Mouse (Mus musculus) CH12.LX (cell line): ENCODE results near the gene Prr5l. TPM values are rescaled to one million over a fixed set of nuclear protein-coding genes. Genes with fewer than 3 reads are reported as not detected.
A peak's percentile ranks its signal among the peaks of the same experiment; 100 is the strongest.

Experiments used
- DNase-seq: peaks from one replicate; pipeline ENCODE4 v3.0.0-alpha.2; 2013; ENCODE audit errors: extremely low read depth
- H3K27ac ChIP-seq: 2 replicates; pipeline ENCODE4 v1.5.1; 2012; ENCODE audit warnings: low read depth, mild to moderate bottlenecking, control low read depth, moderate library complexity; ENCODE audit not compliant: insufficient read depth
- H3K27me3 ChIP-seq: replicated peaks from 2 replicates; pipeline ENCODE3; 2012; ENCODE audit warnings: inconsistent platforms
- H3K36me3 ChIP-seq, 2 experiments: replicated peaks in 1 of 2; 2 replicates each; pipeline versions ENCODE3 to v1.6.1; 2012; ENCODE audit warnings: inconsistent platforms in 1 of 2, low read length in 1 of 2, mild to moderate bottlenecking in 1 of 2, mixed read lengths in 1 of 2, moderate library complexity in 1 of 2; ENCODE audit not compliant: control insufficient read depth in 1 of 2, insufficient read depth in 1 of 2
- H3K4me1 ChIP-seq, 2 experiments: 2 replicates each; pipeline ENCODE4 v1.6.1; 2012; ENCODE audit warnings: inconsistent platforms in 1 of 2, moderate library complexity in 1 of 2; ENCODE audit not compliant: insufficient read depth in 2 of 2, control insufficient read depth in 1 of 2
- H3K4me2 ChIP-seq: 2 replicates; pipeline ENCODE4 v1.6.1; 2012; ENCODE audit warnings: low read depth, mild to moderate bottlenecking, control low read depth; ENCODE audit not compliant: poor library complexity, insufficient read depth, severe bottlenecking
- H3K4me3 ChIP-seq, 3 experiments: fragments of 150-350 bp in 1 of 3; sonication (generic) in 1 of 3; replicated peaks in 1 of 3; 2 replicates each; pipeline versions ENCODE3 to v1.5.1; 2011 to 2012; ENCODE audit warnings: low read depth in 2 of 3, low read length in 2 of 3, mild to moderate bottlenecking in 2 of 3, moderate library complexity in 2 of 3, control low read depth in 1 of 3, improper control_type of control experiment in 1 of 3, inconsistent platforms in 1 of 3, mixed read lengths in 1 of 3; ENCODE audit not compliant: poor library complexity in 1 of 3
- H3K79me2 ChIP-seq: replicated peaks from 2 replicates; pipeline ENCODE4 v1.6.1; 2012; ENCODE audit warnings: mild to moderate bottlenecking, moderate library complexity; ENCODE audit not compliant: control insufficient read depth, poor library complexity, insufficient read depth, severe bottlenecking; ENCODE audit errors: extremely low read depth
- H3K9ac ChIP-seq: 2 replicates; pipeline ENCODE4 v1.6.1; 2012; ENCODE audit warnings: low read depth, mild to moderate bottlenecking, control low read depth, moderate library complexity; ENCODE audit not compliant: insufficient read depth
- H3K9me3 ChIP-seq: replicated peaks from 2 replicates; pipeline ENCODE3; 2012; ENCODE audit warnings: low read length, inconsistent platforms, mixed read lengths
- BHLHE40 ChIP-seq: IDR thresholded peaks from 2 replicates; pipeline ENCODE4 v1.6.1; 2011; ENCODE audit warnings: mild to moderate bottlenecking, low read depth, low read length, improper control_type of control experiment
- CHD1 ChIP-seq: IDR thresholded peaks from 2 replicates; pipeline ENCODE4 v1.6.1; 2012; ENCODE audit warnings: low read depth, low read length, improper control_type of control experiment, inconsistent platforms
- CHD2 ChIP-seq: IDR thresholded peaks from 2 replicates; pipeline ENCODE4 v1.6.1; 2011; ENCODE audit warnings: low read length, improper control_type of control experiment
- CTCF ChIP-seq, 2 experiments: IDR thresholded peaks in 1 of 2; conservative IDR thresholded peaks in 1 of 2; 2 replicates each; pipeline ENCODE4 v1.5.1; 2011 to 2012; ENCODE audit warnings: low read depth in 2 of 2, low read length in 2 of 2, improper control_type of control experiment in 1 of 2, inconsistent platforms in 1 of 2, mild to moderate bottlenecking in 1 of 2, moderate library complexity in 1 of 2
- E2F4 ChIP-seq: IDR thresholded peaks from 2 replicates; pipeline ENCODE4 v1.6.1; 2011; ENCODE audit warnings: low read depth, low read length, improper control_type of control experiment; ENCODE audit not compliant: insufficient replicate concordance
- ELF1 ChIP-seq: IDR thresholded peaks from 2 replicates; pipeline ENCODE4 v1.6.1; 2014; ENCODE audit warnings: low read depth, mild to moderate bottlenecking, inconsistent platforms, low read length, improper control_type of control experiment
- EP300 ChIP-seq: IDR thresholded peaks from 2 replicates; pipeline ENCODE4 v1.6.1; 2011; ENCODE audit warnings: low read length, improper control_type of control experiment
- ETS1 ChIP-seq: conservative IDR thresholded peaks from 2 replicates; pipeline ENCODE4 v1.6.1; 2012; ENCODE audit warnings: low read depth, mild to moderate bottlenecking, inconsistent platforms, low read length, improper control_type of control experiment, moderate library complexity
- GABPA ChIP-seq: IDR thresholded peaks from 2 replicates; pipeline ENCODE4 v1.6.1; 2012; ENCODE audit warnings: low read depth, low read length, improper control_type of control experiment, inconsistent platforms; ENCODE audit not compliant: insufficient replicate concordance
- HCFC1 ChIP-seq: IDR thresholded peaks from 2 replicates; pipeline ENCODE4 v1.6.1; 2012; ENCODE audit warnings: low read depth, mild to moderate bottlenecking, inconsistent platforms, low read length, improper control_type of control experiment
- IRF4 ChIP-seq: IDR thresholded peaks from 2 replicates; pipeline ENCODE4 v1.6.1; 2014; ENCODE audit warnings: low read depth, mild to moderate bottlenecking, inconsistent platforms, low read length, improper control_type of control experiment
- JUN ChIP-seq: IDR thresholded peaks from 2 replicates; pipeline ENCODE4 v1.6.1; 2011; ENCODE audit warnings: low read depth, mild to moderate bottlenecking, low read length, improper control_type of control experiment, moderate library complexity; ENCODE audit not compliant: insufficient read depth
- JUND ChIP-seq: conservative IDR thresholded peaks from 2 replicates; pipeline ENCODE4 v1.6.1; 2011; ENCODE audit warnings: low read depth, low read length, improper control_type of control experiment
- KAT2A ChIP-seq: IDR thresholded peaks from 2 replicates; pipeline ENCODE4 v1.6.1; 2012; ENCODE audit warnings: low read length, improper control_type of control experiment, inconsistent platforms; ENCODE audit not compliant: insufficient replicate concordance
- MAFK ChIP-seq: IDR thresholded peaks from 2 replicates; pipeline ENCODE4 v1.6.1; 2011; ENCODE audit warnings: low read length, improper control_type of control experiment; ENCODE audit not compliant: insufficient replicate concordance
- MAX ChIP-seq: IDR thresholded peaks from 2 replicates; pipeline ENCODE4 v1.6.1; 2011; ENCODE audit warnings: low read length, improper control_type of control experiment
- MAZ ChIP-seq: IDR thresholded peaks from 2 replicates; pipeline ENCODE4 v1.6.1; 2012; ENCODE audit warnings: low read depth, mild to moderate bottlenecking, inconsistent platforms, low read length, improper control_type of control experiment, moderate library complexity
- MEF2A ChIP-seq: IDR thresholded peaks from 2 replicates; pipeline ENCODE4 v1.6.1; 2014; ENCODE audit warnings: low read depth, mild to moderate bottlenecking, inconsistent platforms, low read length, improper control_type of control experiment, borderline replicate concordance
- MXI1 ChIP-seq: IDR thresholded peaks from 2 replicates; pipeline ENCODE4 v1.6.1; 2011; ENCODE audit warnings: mild to moderate bottlenecking, low read depth, low read length, improper control_type of control experiment
- MYC ChIP-seq: IDR thresholded peaks from 2 replicates; pipeline ENCODE4 v1.6.1; 2011; ENCODE audit warnings: low read depth, mild to moderate bottlenecking, improper control_type of control experiment, low read length
- NELFE ChIP-seq: IDR thresholded peaks from 2 replicates; pipeline ENCODE4 v1.6.1; 2011; ENCODE audit warnings: low read depth, low read length, improper control_type of control experiment
- NRF1 ChIP-seq: IDR thresholded peaks from 2 replicates; pipeline ENCODE4 v1.6.1; 2014; ENCODE audit warnings: low read depth, mild to moderate bottlenecking, inconsistent platforms, low read length, improper control_type of control experiment, moderate library complexity
- PAX5 ChIP-seq: IDR thresholded peaks from 2 replicates; pipeline ENCODE4 v1.6.1; 2012; ENCODE audit warnings: low read length, inconsistent platforms, mixed read lengths
- POLR2A ChIP-seq: IDR thresholded peaks from 2 replicates; pipeline ENCODE4 v1.6.1; 2011; ENCODE audit warnings: low read depth, mild to moderate bottlenecking, improper control_type of control experiment, low read length
- POLR2AphosphoS2 ChIP-seq: IDR thresholded peaks from 2 replicates; pipeline ENCODE4 v1.6.1; 2011; ENCODE audit warnings: low read depth, low read length, improper control_type of control experiment
- RAD21 ChIP-seq: IDR thresholded peaks from 2 replicates; pipeline ENCODE4 v1.6.1; 2011; ENCODE audit warnings: low read depth, mild to moderate bottlenecking, low read length, improper control_type of control experiment, moderate library complexity
- RCOR1 ChIP-seq: conservative IDR thresholded peaks from 2 replicates; pipeline ENCODE4 v1.6.1; 2012; ENCODE audit warnings: low read depth, mild to moderate bottlenecking, inconsistent platforms, low read length, improper control_type of control experiment
- SIN3A ChIP-seq: IDR thresholded peaks from 2 replicates; pipeline ENCODE4 v1.6.1; 2012; ENCODE audit warnings: low read length, improper control_type of control experiment, inconsistent platforms
- SMC3 ChIP-seq: IDR thresholded peaks from 2 replicates; pipeline ENCODE4 v1.6.1; 2011; ENCODE audit warnings: low read depth, low read length, improper control_type of control experiment
- TBP ChIP-seq: conservative IDR thresholded peaks from 2 replicates; pipeline ENCODE4 v1.6.1; 2011; ENCODE audit warnings: low read depth, low read length, improper control_type of control experiment
- TCF12 ChIP-seq: IDR thresholded peaks from 2 replicates; pipeline ENCODE4 v1.6.1; 2014; ENCODE audit warnings: low read depth, mild to moderate bottlenecking, inconsistent platforms, low read length, improper control_type of control experiment
- UBTF ChIP-seq: IDR thresholded peaks from 2 replicates; pipeline ENCODE4 v1.6.1; 2012; ENCODE audit warnings: low read depth, mild to moderate bottlenecking, inconsistent platforms, low read length, improper control_type of control experiment, moderate library complexity
- USF1 ChIP-seq: IDR thresholded peaks from 2 replicates; pipeline ENCODE4 v1.6.1; 2014; ENCODE audit warnings: low read depth, mild to moderate bottlenecking, inconsistent platforms, low read length, improper control_type of control experiment
- USF2 ChIP-seq: conservative IDR thresholded peaks from 2 replicates; pipeline ENCODE4 v1.6.1; 2011; ENCODE audit warnings: low read depth, low read length, improper control_type of control experiment
- ZC3H11A ChIP-seq: IDR thresholded peaks from 2 replicates; pipeline ENCODE4 v1.6.1; 2012; ENCODE audit warnings: low read depth, mild to moderate bottlenecking, inconsistent platforms, low read length, improper control_type of control experiment
- ZKSCAN1 ChIP-seq: IDR thresholded peaks from 2 replicates; pipeline ENCODE4 v1.6.1; 2012; ENCODE audit warnings: low read depth, inconsistent platforms, low read length, improper control_type of control experiment, borderline replicate concordance
- ZMIZ1 ChIP-seq: IDR thresholded peaks from 2 replicates; pipeline ENCODE4 v1.6.1; 2012; ENCODE audit warnings: low read depth, mild to moderate bottlenecking, inconsistent platforms, low read length, improper control_type of control experiment
- ZNF384 ChIP-seq: IDR thresholded peaks from 2 replicates; pipeline ENCODE4 v1.6.1; 2012; ENCODE audit warnings: low read depth, low read length, improper control_type of control experiment, inconsistent platforms
- dilution Hi-C: fragments of 300-500 bp; cut with MboI; formaldehyde crosslinking; loops from 2 replicates; pipeline ENCODE4 v1.14.3; 2020; ENCODE audit warnings: low sequenced_read_pairs; ENCODE audit not compliant: extremely low pct_unique_long_range_greater_than_20kb, extremely low pct_ligation_motif_present
- in situ Hi-C: fragments of 300-500 bp; cut with MboI; formaldehyde crosslinking; loops from 3 replicates; pipeline ENCODE4 v1.14.3; 2019; ENCODE audit warnings: low sequenced_read_pairs, low pct_ligation_motif_present, low pct_unique_long_range_greater_than_20kb, mixed read lengths
- polyA plus RNA-seq: library from polyadenylated mRNA; unstranded; fragments of >175 nt; gene quantifications from 2 replicates; pipeline ENCODE4 v1.2.1, GENCODE M21; 2012; ENCODE audit warnings: low read depth; ENCODE audit not compliant: insufficient read length
- total RNA-seq, 2 experiments: library from RNA; depleted of rRNA; stranded (reverse); fragments of 300-350 nt in 1 of 2; fragments of >200 nt in 1 of 2; gene quantifications; 2 replicates each; pipeline ENCODE4 v1.2.3; 2012 to 2014

The Prr5l gene
- total and polyA plus RNA-seq, 3 experiments, result 0.21 to 0.93 TPM; not detected in 1

GRCm38 (mm10) chr2:101732777-101733210, 150.0 kb downstream of the Prr5l start:
- DNase-seq, result peak; percentile 84
- H3K9me3 ChIP-seq, result no peaks in the 10 kb centered on the region
- H3K4me3 ChIP-seq, result peak overlapping the region; percentile 15 to 37 (median 21)
- H3K4me1 ChIP-seq, result peaks cover 9 to 28% of the 10 kb centered on the region in 2 experiments
- H3K79me2 ChIP-seq, result no peaks in the 10 kb centered on the region
- H3K4me2 ChIP-seq, result peak overlapping the region; percentile 87
- no peak overlapping the region; the same call in 1 of the 2 replicates for H3K9ac ChIP-seq
- TF ChIP-seq MAFK, result peak; percentile 48; the same call in 1 of the 2 replicates
- no peak for TF ChIP-seq POLR2AphosphoS2
- no peak for TF ChIP-seq NRF1
- no peak for TF ChIP-seq MAX
- TF ChIP-seq USF1, result no peak
- no peak for TF ChIP-seq USF2
- TF ChIP-seq EP300, result peak; percentile 66; the same call in 1 of the 2 replicates
- TF ChIP-seq ETS1, result peak; percentile 81
- no peak for TF ChIP-seq NELFE
- TF ChIP-seq CTCF (conservative IDR thresholded peaks at IDR 0.05 in 1 of 2, IDR thresholded peaks at IDR 0.05 in 1 of 2; ENCODE audit: low read depth in 2 of 2, low read length in 2 of 2), result no peak
- TF ChIP-seq RCOR1, result 0 out of 2 replicates have a peak, but pooled peaks have one; percentile 20
- TF ChIP-seq ELF1, result no peak
- TF ChIP-seq IRF4, result peak; percentile 74; the same call in 1 of the 2 replicates
- no peak for TF ChIP-seq CHD1
- TF ChIP-seq JUND, result 0 out of 2 replicates have a peak, but pooled peaks have one; percentile 13
- no peak for TF ChIP-seq MYC
- no peak; the same call in 1 of the 2 replicates for TF ChIP-seq SIN3A
- no peak; the same call in 1 of the 2 replicates for TF ChIP-seq BHLHE40
- TF ChIP-seq ZMIZ1, result no peak
- no peak for TF ChIP-seq CHD2
- no peak for TF ChIP-seq MEF2A
- TF ChIP-seq TBP, result no peak
- TF ChIP-seq KAT2A, result no peak
- no peak for TF ChIP-seq E2F4
- TF ChIP-seq SMC3, result no peak
- TF ChIP-seq ZC3H11A, result no peak
- TF ChIP-seq ZKSCAN1, result no peak
- no peak for TF ChIP-seq ZNF384
- no peak for TF ChIP-seq POLR2A
- no peak for TF ChIP-seq JUN
- no peak for TF ChIP-seq PAX5
- TF ChIP-seq MXI1, result no peak
- TF ChIP-seq MAZ, result no peak
- TF ChIP-seq UBTF, result no peak
- TF ChIP-seq HCFC1, result no peak
- no peak for TF ChIP-seq RAD21
- no peak for TF ChIP-seq TCF12
- no peak for TF ChIP-seq GABPA
- no peak overlapping the region for H3K27ac ChIP-seq
- dilution Hi-C loops, result no loop called here
- peaks cover 5% of the 10 kb centered on the region for H3K27me3 ChIP-seq
- in situ Hi-C loops, result no loop called here
- no peaks in the 10 kb centered on the region for H3K36me3 ChIP-seq
